Mouse (Mus musculus) T-helper 1 cell (primary cell): ENCODE results near the gene Uck1.

Experiments used
- in situ Hi-C: fragments of 300-600 bp; cut with MboI, MseI; formaldehyde crosslinking; loops from one replicate; pipeline ENCODE4 v1.15.1; 2025; ENCODE audit warnings: high pct_unique_total_duplicates

Gene Uck1

GRCm38 (mm10) chr2:32218541-32219334 lies 41.2 kb downstream of the Uck1 start:
- in situ Hi-C loops = no loop called here

GRCm38 (mm10) chr2:32218113-32218512 lies 41.8 kb downstream of the Uck1 start:
- in situ Hi-C loops = no loop called here

GRCm38 (mm10) chr2:32217656-32218055 lies 42.3 kb downstream of the Uck1 start:
- in situ Hi-C loops = no loop called here

GRCm38 (mm10) chr2:32216506-32216905 lies 43.5 kb downstream of the Uck1 start:
- in situ Hi-C loops = no loop called here

GRCm38 (mm10) chr2:32215576-32215975 lies 44.4 kb downstream of the Uck1 start:
- in situ Hi-C loops = no loop called here

- in situ Hi-C loops = no loop called here
Observed at GRCm38 (mm10) chr2:32213000-32213399, 47.0 kb downstream of the Uck1 start.

- in situ Hi-C loops = no loop called here
Observed at GRCm38 (mm10) chr2:32211689-32212088, 48.3 kb downstream of the Uck1 start.

GRCm38 (mm10) chr2:32207682-32208081 lies 52.3 kb downstream of the Uck1 start:
- in situ Hi-C loops = no loop called here
